Mouse (Mus musculus) embryonic facial prominence, embryonic 13.5 days (tissue): ENCODE measurements around the gene Tspo2. TPM values are rescaled to one million over a fixed set of nuclear protein-coding genes. Genes with fewer than 3 reads are reported as not detected.
A peak's percentile ranks its signal among the peaks of the same experiment; 100 is the strongest.

ENCODE experiments used
- ATAC-seq: fragments of 200-750 bp; cut with Nextera tagmentation; 2 replicates; pipeline ENCODE4 v1.8.0; 2017; ENCODE audit warnings: low read depth; ENCODE audit not compliant: insufficient number of reproducible peaks, insufficient read depth, low FRiP score, low TSS enrichment
- H3K27ac ChIP-seq: fragments of 300-500 bp; sonication (generic); 2 replicates; pipeline ENCODE4 v1.5.1; 2015; ENCODE audit warnings: moderate library complexity, mild to moderate bottlenecking, inconsistent platforms
- H3K27me3 ChIP-seq: fragments of 300-500 bp; sonication (generic); 2 replicates; pipeline ENCODE4 v1.6.1; 2015; ENCODE audit warnings: mild to moderate bottlenecking, inconsistent platforms
- H3K36me3 ChIP-seq: fragments of 300-500 bp; sonication (generic); 2 replicates; pipeline ENCODE4 v1.6.1; 2015; ENCODE audit warnings: mild to moderate bottlenecking, inconsistent platforms
- H3K4me1 ChIP-seq: fragments of 300-500 bp; sonication (generic); 2 replicates; pipeline ENCODE4 v1.6.1; 2015; ENCODE audit warnings: inconsistent platforms
- H3K4me2 ChIP-seq: fragments of 300-500 bp; sonication (generic); 2 replicates; pipeline ENCODE4 v1.6.1; 2015; ENCODE audit warnings: moderate library complexity, mild to moderate bottlenecking, inconsistent platforms
- H3K4me3 ChIP-seq: fragments of 300-500 bp; sonication (generic); 2 replicates; pipeline ENCODE4 v1.5.1; 2015; ENCODE audit warnings: mild to moderate bottlenecking, inconsistent platforms
- H3K9ac ChIP-seq: fragments of 300-500 bp; sonication (generic); 2 replicates; pipeline ENCODE4 v1.6.1; 2015; ENCODE audit warnings: mild to moderate bottlenecking, inconsistent platforms
- H3K9me3 ChIP-seq: fragments of 300-500 bp; sonication (generic); 2 replicates; pipeline ENCODE4 v1.6.1; 2016; ENCODE audit warnings: inconsistent platforms
- WGBS: fragments of 180-500 bp; shearing (Covaris S2); methylation state at CpG from one replicate; pipeline ENCODE4 v1.1.7; 2015; ENCODE audit warnings: mixed read lengths; 5-methylcytosine and 5-hydroxymethylcytosine counted together
- polyA plus RNA-seq: library from polyadenylated mRNA; unstranded; fragments of >200 nt; fragmentation: Nextera tagmentation; extraction: Ambion mirVana; gene quantifications from 2 replicates; pipeline ENCODE4 v1.2.1, GENCODE M21; 2015

Tspo2 gene
- polyA plus RNA-seq, 1 experiment from 2014 or later: 1.3 TPM

DNA sequence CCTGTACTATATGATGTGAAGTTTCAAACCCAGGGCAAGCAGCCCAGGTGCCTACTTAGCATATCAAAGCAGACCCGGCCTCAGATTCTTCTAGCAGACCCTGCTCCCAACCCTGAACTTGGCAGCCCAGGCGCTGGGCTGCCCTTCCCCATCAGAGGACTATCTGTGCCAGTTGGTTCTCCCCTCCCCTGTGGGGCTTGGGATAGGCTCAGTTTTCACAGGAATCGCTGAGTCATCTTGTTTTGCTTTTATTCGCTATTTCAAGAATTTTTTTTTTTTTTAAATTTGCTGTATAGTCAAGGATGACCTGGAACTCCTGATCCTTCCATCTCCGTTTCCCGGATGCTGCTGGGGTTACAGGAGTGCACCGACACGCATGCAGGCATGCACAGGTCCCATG is 3.6 kb downstream of the Tspo2 start:
- Histone ChIP-seq H3K4me1 (no peaks in the 10 kb centered on the region), H3K27ac (no peak overlapping the region), H3K36me3 (no peaks in the 10 kb centered on the region), H3K4me2 (no peak overlapping the region), H3K9me3 (no peaks in the 10 kb centered on the region), H3K4me3 (no peak overlapping the region), H3K9ac (no peak overlapping the region), H3K27me3 (no peaks in the 10 kb centered on the region)
- 66% methylated on average over 8 of the region's 8 CpGs for WGBS
- ATAC-seq: no peak

DNA sequence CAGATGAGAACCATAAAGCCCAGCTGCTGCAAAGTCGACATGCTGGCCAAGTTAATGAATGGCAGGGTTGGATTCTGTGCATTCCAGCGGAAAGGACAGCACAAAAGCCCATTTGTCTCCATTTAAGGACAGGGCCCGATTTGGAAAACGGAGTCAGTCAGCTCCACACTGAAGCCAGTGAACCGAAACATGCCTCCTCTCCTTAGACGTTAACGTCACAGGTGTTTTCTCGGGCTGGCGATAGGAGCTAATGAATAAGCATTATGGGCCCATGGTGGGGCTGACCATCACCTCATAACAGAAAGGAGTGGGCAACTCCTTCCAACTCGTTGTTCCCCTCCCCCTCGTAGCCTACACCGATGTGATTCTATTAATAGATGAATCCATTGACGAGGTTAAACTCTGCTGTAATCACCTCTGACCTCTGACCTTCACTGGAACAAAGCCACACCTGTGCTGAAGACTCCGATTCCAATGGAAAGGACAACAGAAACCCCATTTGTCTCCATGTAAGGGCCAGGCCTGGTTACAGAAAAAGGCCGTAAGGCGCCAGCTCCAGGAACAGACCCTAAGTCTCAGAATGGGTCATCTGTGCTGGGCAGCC is 7.7 kb downstream of the Tspo2 start:
- H3K9me3 ChIP-seq: no peaks in the 10 kb centered on the region
- H3K9ac ChIP-seq: no peak overlapping the region
- ATAC-seq: no peak
- H3K36me3 ChIP-seq: no peaks in the 10 kb centered on the region
- H3K4me3 ChIP-seq: no peak overlapping the region
- H3K4me2 ChIP-seq: no peak overlapping the region
- no peaks in the 10 kb centered on the region for H3K4me1 ChIP-seq
- H3K27me3 ChIP-seq: no peaks in the 10 kb centered on the region
- WGBS: 58% methylated on average over 16 of the region's 16 CpGs
- H3K27ac ChIP-seq: no peak overlapping the region

DNA sequence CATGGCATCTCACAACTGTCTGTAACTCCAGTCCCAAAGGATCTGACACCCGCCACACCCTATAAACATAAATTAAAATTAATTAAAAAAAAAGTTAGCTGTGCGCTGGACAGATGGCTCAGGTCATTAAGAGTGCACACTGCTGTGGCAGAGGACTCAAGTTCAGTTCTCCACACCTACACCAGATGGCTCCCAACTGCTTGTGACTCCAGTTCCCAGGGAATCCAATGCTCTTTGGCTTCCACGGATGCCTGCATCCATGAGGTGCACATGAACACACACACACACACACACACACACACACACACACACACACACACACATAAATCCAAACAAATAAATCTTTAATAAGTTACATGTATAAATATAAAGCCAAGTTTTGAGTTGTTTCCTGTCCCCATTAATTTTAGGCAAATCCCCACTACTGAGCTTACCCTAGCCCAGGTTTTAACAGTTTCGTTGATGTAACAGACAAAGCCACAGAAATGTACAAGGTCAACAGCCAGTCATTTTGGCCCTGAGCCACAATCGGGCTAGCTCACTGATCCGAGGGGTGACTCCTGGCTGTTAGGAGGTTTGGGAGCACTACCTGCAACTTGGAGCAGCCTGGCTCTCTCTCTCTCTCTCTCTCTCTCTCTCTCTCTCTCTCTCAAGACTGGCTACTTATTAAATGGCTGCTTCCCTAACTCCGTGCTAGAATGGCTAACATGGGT is 8.4 kb downstream of the Tspo2 start:
- Histone ChIP-seq H3K27me3 (no peaks in the 10 kb centered on the region), H3K36me3 (no peaks in the 10 kb centered on the region), H3K27ac (no peak overlapping the region), H3K4me1 (no peaks in the 10 kb centered on the region), H3K9me3 (no peaks in the 10 kb centered on the region), H3K4me2 (no peak overlapping the region), H3K4me3 (no peak overlapping the region), H3K9ac (no peak overlapping the region)
- ATAC-seq: no peak
- WGBS: 81% methylated on average over 7 of the region's 7 CpGs

DNA sequence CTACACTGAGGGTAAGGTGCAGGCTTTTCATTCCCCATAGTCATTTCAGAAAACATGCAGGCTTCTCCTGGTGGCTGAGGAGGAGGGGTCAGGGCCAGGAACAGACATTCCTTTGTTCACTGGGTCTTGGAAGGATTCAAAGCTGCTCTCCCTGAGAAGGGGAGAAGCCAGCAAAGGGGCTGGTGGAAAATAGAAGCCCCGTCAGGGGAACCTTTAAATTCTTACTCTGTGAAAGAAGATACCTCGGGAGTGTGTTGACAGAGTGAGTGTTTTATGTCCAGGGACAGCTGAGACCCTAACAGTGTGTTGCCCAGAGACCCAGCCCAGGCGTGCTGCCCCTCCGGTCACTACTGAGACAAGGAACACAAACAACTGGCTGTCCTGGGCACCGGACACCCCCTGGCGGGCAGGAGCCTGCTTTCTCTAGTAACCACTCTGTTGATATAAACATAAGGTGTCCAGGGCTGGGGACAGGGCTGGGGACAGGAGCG is 13.9 kb downstream of the Tspo2 start:
- Histone ChIP-seq H3K27me3 (no peaks in the 10 kb centered on the region), H3K4me2 (no peak overlapping the region)

DNA sequence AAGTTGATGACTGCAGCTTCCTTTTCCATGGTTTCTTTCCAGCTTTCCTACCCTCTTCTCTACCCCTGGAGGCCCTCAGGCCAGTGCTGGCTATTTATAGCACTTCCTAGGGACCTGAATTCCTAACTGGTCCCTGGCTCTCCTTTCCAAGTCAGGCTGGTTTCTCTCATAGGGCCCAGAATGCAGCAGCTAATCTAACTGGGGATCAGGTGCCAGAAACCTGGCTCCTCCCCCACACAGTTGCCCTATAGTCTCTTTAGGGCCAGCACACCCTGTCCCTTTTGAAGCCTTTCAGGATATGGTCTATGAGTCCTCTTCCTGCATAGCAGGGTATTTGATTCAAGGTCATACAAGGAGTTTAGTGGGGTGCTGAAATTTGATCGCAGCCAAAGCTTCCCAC is 14.8 kb downstream of the Tspo2 start:
- WGBS: 74% methylated on average over 1 of the region's 1 CpGs
- Histone ChIP-seq H3K4me3 (no peak overlapping the region), H3K36me3 (no peaks in the 10 kb centered on the region), H3K4me2 (no peak overlapping the region), H3K4me1 (peaks cover 15% of the 10 kb centered on the region), H3K27ac (no peak overlapping the region), H3K27me3 (no peaks in the 10 kb centered on the region), H3K9me3 (no peaks in the 10 kb centered on the region), H3K9ac (no peak overlapping the region)
- ATAC-seq: no peak

More for the DNA sequence above, 13.9 kb downstream of the Tspo2 start:
- Histone ChIP-seq H3K4me1 (peaks cover 15% of the 10 kb centered on the region), H3K9ac (no peak overlapping the region), H3K27ac (peak overlapping the region; percentile 75), H3K4me3 (no peak overlapping the region), H3K36me3 (no peaks in the 10 kb centered on the region), H3K9me3 (no peaks in the 10 kb centered on the region)
- 19% methylated on average over 7 of the region's 7 CpGs for WGBS
- peak; percentile 50; the same call in 1 of the 2 replicates for ATAC-seq

DNA sequence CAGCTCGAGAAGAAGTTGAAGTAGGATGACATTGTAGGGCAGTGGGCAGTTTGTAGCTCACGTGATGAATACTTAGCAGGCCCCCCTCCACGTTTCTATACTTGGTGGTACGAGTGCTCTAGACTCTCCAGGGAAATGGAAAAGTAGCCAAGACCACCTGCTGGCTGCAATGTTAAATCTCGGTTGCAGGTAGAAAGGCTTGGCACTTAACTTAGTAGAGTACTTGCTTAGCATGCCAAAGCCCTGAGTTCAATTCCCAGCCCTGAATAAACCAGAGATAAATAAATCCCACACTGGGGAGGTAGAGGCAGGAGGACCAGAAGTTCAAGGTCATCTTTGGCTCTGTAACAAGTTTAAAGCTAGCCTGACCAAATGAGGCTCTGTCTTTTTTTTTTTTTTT is 16.8 kb downstream of the Tspo2 start:
- Histone ChIP-seq H3K4me3 (no peak overlapping the region), H3K27ac (no peak overlapping the region), H3K9ac (no peak overlapping the region), H3K27me3 (no peaks in the 10 kb centered on the region), H3K36me3 (no peaks in the 10 kb centered on the region), H3K4me2 (no peak overlapping the region), H3K4me1 (peaks cover 15% of the 10 kb centered on the region), H3K9me3 (no peaks in the 10 kb centered on the region)
- no peak for ATAC-seq
- WGBS: 81% methylated on average over 5 of the region's 5 CpGs

DNA sequence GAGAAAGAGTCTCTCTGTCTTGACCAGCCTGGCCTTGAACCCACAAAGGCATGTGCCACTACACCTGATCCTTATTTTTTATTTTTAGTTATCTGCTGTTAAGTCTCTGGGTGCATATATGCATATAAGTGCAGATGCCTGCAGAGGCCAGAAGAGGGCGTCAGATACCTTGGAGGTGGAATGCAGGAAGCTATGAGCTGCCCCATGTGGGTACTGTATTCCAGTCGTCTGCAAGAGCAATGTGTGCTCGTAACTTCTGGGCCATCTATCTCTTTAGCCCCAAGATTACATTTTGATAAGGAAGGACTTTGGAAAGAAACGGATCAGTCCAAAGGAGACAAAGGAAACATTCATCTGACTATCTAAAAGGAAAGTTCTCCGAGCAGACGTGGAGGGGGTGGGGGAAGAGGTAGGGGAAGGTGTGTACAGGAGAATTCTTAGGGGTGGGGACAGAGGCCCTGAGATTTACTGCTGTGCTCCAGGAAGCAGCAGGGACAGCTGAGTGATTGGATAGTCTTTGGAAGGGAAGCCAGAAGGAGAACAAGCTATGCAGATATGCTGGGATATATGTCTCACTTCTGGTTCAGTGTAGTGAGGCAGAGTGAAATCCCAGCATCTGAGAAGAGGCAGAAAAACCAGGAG is 17.5 kb downstream of the Tspo2 start:
- Histone ChIP-seq H3K27me3 (no peaks in the 10 kb centered on the region), H3K27ac (no peak overlapping the region), H3K9me3 (no peaks in the 10 kb centered on the region), H3K4me2 (no peak overlapping the region), H3K36me3 (no peaks in the 10 kb centered on the region), H3K9ac (no peak overlapping the region), H3K4me3 (no peak overlapping the region), H3K4me1 (peaks cover 15% of the 10 kb centered on the region)
- ATAC-seq: no peak
- WGBS: 60% methylated on average over 6 of the region's 6 CpGs

DNA sequence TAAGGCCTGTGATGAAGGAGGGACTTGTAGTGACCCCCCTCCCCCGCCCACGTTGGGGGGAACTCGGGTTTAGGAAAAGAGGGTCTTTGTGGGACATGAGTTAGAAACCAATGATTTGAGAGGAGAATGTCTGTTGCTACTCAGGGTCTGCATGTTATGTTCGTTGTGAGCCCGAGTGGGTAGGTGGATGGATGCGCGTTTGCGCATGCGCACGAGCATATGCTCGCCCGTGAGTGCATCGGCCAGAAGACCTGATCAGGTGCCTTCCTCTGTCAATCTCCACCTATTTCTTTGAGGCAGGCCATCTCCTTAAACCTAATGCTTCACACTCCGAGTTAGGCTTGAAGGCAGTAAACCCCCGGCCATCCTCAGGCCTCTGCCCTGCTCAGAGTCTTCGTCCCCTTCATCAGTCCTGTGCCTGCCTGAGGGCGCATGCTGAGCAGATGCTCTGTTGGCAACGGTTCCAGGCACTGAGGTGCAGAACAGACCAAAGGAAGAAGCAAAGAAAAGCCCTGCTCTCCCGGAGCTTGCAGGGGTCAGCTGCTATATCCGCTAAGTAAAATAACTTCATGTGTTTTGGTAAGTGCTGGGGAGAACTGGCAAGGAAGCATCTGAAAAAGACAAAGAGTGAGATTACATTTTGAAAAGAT is 18.2 kb downstream of the Tspo2 start:
- 69% methylated on average over 20 of the region's 20 CpGs for WGBS
- no peak overlapping the region for H3K27ac ChIP-seq

DNA sequence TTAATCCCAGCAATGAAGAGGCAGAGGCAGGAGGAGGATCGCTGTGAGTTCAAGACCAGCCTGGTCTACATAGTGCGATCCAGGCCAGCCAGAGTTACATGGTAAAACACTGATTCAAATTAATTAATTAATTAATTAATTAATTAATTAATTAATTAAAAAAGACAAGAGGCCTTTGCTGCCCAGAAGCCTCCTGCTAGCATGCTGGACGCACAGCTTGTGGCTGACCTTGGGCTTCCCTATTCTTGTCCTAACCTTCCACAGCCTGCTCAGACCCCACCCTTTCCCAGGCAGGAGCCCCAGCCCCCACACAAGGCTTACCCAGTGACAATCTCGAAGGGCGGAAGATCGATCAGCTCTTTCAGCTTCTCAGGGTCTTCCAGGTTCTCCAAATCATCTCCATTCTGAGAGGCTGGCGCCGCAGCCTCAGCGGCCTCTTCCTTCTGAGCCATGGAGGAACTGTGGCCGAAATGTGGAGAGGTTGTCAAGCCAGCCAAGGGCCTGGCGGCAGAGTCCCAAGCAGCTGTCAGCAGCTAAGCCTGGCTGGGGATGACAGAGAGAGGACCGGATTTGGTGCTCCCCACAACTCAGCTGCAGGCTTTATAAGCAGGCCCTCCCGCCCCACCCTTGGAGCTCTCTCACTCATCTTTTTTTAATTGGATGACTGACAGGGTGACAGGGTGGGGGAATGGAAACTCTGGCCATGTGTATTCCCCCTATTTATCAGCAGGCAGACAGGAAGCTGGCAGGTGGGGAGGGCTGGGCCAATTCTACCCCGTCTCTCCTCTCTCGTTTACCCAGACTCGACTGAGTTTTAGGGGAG is 19.0 kb downstream of the Tspo2 start, which contains the start of gene Apobec2:
Apobec2 (minus strand) TSS at position 773 of the 823 bp plus-strand sequence.
- WGBS: 56% methylated on average over 16 of the region's 16 CpGs
- H3K27me3 ChIP-seq: no peaks in the 10 kb centered on the region
- no peak within 1 kb of the TSS for H3K4me2 ChIP-seq
- H3K4me3 ChIP-seq: no peak within 1 kb of the TSS
- peak; percentile 39; the same call in 1 of the 2 replicates for ATAC-seq
- no peaks in the 10 kb centered on the region for H3K36me3 ChIP-seq
- no peak within 1 kb of the TSS; the same call in 1 of the 2 replicates for H3K9ac ChIP-seq
- H3K4me1 ChIP-seq: peaks cover 15% of the 10 kb centered on the region; the same call in 1 of the 2 replicates
- H3K27ac ChIP-seq: no peak within 1 kb of the TSS
- no peaks in the 10 kb centered on the region for H3K9me3 ChIP-seq

More for the DNA sequence above, 18.2 kb downstream of the Tspo2 start:
- H3K4me3 ChIP-seq: no peak overlapping the region
- H3K4me1 ChIP-seq: peaks cover 17% of the 10 kb centered on the region
- no peaks in the 10 kb centered on the region for H3K9me3 ChIP-seq
- no peaks in the 10 kb centered on the region for H3K27me3 ChIP-seq
- ATAC-seq: no peak
- H3K9ac ChIP-seq: no peak overlapping the region
- no peaks in the 10 kb centered on the region for H3K36me3 ChIP-seq
- H3K4me2 ChIP-seq: no peak overlapping the region

DNA sequence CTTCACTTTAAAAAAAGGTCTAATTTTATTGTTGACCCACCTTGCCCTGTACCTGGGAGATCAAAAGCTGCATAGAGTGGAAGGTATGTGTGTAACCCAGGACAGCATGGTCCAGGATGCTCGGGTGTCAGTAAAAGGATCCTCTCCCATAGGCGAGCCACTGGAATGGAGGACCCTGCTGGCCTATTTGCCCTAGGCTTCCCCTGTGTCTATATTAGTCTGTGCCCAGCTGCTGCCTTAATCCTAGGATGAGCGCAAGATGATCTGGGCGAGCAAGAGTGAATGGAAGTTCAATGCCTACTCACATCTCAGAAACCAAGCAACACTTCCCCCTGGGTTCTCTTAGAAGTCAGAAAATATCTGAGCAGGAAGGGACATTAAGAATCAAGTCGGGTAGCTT is 20.3 kb downstream of the Tspo2 start:
- Histone ChIP-seq H3K36me3 (no peaks in the 10 kb centered on the region), H3K9me3 (no peaks in the 10 kb centered on the region), H3K4me1 (peaks cover 15% of the 10 kb centered on the region), H3K27me3 (no peaks in the 10 kb centered on the region), H3K9ac (no peak overlapping the region), H3K4me3 (no peak overlapping the region), H3K4me2 (no peak overlapping the region), H3K27ac (no peak overlapping the region)
- ATAC-seq: no peak
- 65% methylated on average over 5 of the region's 5 CpGs for WGBS

DNA sequence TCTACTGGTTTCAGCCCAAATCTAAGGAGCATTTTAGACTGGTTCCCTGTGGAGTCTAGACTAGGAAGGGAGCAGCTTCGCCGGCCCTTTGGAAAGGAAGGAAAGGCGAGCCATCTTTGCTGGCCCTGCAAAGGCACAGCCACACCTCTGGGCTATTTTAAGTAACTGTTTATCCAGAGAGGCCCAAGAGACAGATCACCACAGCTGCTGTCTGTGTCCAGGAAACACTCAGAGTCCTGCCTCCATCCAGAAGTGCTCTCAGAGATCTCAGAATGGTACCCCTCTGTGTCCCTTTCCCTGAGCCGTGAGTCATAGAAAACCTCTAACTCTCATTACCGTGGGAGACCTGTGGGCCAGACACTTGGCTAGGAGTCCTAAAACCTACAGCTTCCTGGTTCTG is 20.9 kb downstream of the Tspo2 start:
- Histone ChIP-seq H3K27me3 (no peaks in the 10 kb centered on the region), H3K27ac (0 out of 2 replicates have a peak overlapping the region, but pooled peaks have one; percentile 39), H3K36me3 (no peaks in the 10 kb centered on the region), H3K4me3 (no peak overlapping the region), H3K9ac (no peak overlapping the region), H3K4me1 (peaks cover 20% of the 10 kb centered on the region), H3K9me3 (no peaks in the 10 kb centered on the region), H3K4me2 (no peak overlapping the region)
- 26% methylated on average over 5 of the region's 5 CpGs for WGBS
- no peak for ATAC-seq
